Mouse (Mus musculus) liver, embryonic 16.5 days (tissue): ENCODE results near the gene Mapk6. TPM values are rescaled to one million over a fixed set of nuclear protein-coding genes. Genes with fewer than 3 reads are reported as not detected.

Experiments
- ATAC-seq: fragments of 200-750 bp; cut with Nextera tagmentation; 2 replicates; pipeline ENCODE4 v1.8.0; 2017; ENCODE audit warnings: low read depth, mild to moderate bottlenecking, moderate number of reproducible peaks, moderate library complexity
- H3K27ac ChIP-seq: fragments of 300-500 bp; sonication (generic); 2 replicates; pipeline ENCODE4 v1.5.1; 2014; ENCODE audit warnings: mild to moderate bottlenecking, low read length
- H3K27me3 ChIP-seq: fragments of 300-500 bp; sonication (generic); 2 replicates; pipeline ENCODE4 v1.6.1; 2014; ENCODE audit warnings: low read depth, low read length, mixed read lengths; ENCODE audit not compliant: control insufficient read depth, insufficient read depth
- H3K36me3 ChIP-seq: fragments of 300-500 bp; sonication (generic); 2 replicates; pipeline ENCODE4 v1.6.1; 2014; ENCODE audit warnings: mild to moderate bottlenecking; ENCODE audit not compliant: control insufficient read depth, insufficient read depth
- H3K4me1 ChIP-seq: fragments of 300-500 bp; sonication (generic); 2 replicates; pipeline ENCODE4 v1.6.1; 2014; ENCODE audit warnings: low read depth, low read length, mixed read lengths; ENCODE audit not compliant: control insufficient read depth
- H3K4me2 ChIP-seq: fragments of 300-500 bp; sonication (generic); 2 replicates; pipeline ENCODE4 v1.6.1; 2014; ENCODE audit warnings: low read depth, low read length, mixed read lengths
- H3K4me3 ChIP-seq: fragments of 300-500 bp; sonication (generic); 2 replicates; pipeline ENCODE4 v1.5.1; 2014; ENCODE audit warnings: low read depth, mild to moderate bottlenecking, low read length
- H3K9ac ChIP-seq: fragments of 300-500 bp; sonication (generic); 2 replicates; pipeline ENCODE4 v1.6.1; 2014; ENCODE audit warnings: low read depth, low read length
- H3K9me3 ChIP-seq: fragments of 300-500 bp; sonication (generic); replicated peaks from 2 replicates; pipeline ENCODE4 v1.6.1; 2016; ENCODE audit warnings: low read length; ENCODE audit not compliant: control insufficient read depth
- WGBS: fragments of 180-500 bp; shearing (Covaris S2); extraction: QIAGEN DNeasy Blood & Tissue Kit; methylation state at CpG from one replicate; pipeline ENCODE4 v1.1.7; 2014; ENCODE audit not compliant: insufficient replicate concordance; 5-methylcytosine and 5-hydroxymethylcytosine counted together
- polyA plus RNA-seq: library from polyadenylated mRNA; unstranded; fragments of >200 nt; fragmentation: Nextera tagmentation; extraction: Ambion mirVana; gene quantifications from 2 replicates; pipeline ENCODE4 v1.2.1, GENCODE M21; 2015

The Mapk6 gene
- polyA plus RNA-seq, 1 experiment from 2014 or later: 14.3 TPM

DNA sequence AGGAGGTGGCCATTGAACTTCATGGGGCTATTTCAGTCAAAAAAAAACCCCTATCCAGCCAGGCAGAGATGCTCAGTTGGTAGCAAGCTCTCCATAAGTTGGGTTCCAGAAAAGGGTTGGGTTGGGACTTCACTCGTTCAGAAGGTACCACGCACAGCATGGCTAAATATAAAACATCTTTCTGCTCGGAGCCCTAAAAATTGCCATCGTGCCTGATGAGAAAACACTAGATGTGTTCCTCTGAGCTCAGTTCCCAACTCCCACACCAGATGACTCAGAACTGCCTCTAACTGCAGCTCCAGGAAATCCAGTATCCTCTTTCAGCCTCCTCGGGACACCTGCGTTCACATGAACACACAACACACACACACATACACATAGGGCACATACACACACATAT, 71.8 kb downstream of the Mapk6 start:
- Histone ChIP-seq H3K4me1 (no peaks in the 10 kb centered on the region), H3K36me3 (no peaks in the 10 kb centered on the region), H3K27ac (no peak overlapping the region), H3K27me3 (no peaks in the 10 kb centered on the region), H3K4me2 (no peak overlapping the region), H3K4me3 (no peak overlapping the region), H3K9ac (no peak overlapping the region), H3K9me3 (no peaks in the 10 kb centered on the region)
- ATAC-seq: no peak
- WGBS: 69% methylated on average over 6 of the region's 6 CpGs

DNA sequence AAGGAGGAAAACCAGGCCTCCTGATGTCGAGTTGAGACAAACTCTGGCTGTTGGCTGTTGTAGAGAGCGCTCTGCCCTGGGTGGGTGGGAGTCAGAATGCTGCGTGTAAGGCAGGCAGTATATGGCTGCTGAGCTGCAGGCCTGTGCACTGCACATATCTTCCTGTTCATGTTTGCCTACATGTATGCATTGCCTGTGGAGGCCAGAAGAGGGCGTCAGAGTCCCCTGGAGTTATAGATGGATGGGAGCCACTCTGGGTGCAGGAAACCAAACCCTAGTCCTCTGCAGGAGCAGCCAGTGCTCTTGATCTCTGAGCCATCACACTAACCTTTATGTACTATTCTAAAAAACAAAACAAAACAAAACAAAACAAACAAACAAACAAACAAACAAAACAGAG, 75.4 kb downstream of the Mapk6 start:
- no peak overlapping the region for H3K4me2 ChIP-seq
- no peak overlapping the region for H3K9ac ChIP-seq
- no peaks in the 10 kb centered on the region for H3K9me3 ChIP-seq
- H3K27me3 ChIP-seq: no peaks in the 10 kb centered on the region
- no peaks in the 10 kb centered on the region for H3K4me1 ChIP-seq
- WGBS: 51% methylated on average over 4 of the region's 4 CpGs
- H3K4me3 ChIP-seq: no peak overlapping the region
- no peak for ATAC-seq
- no peak overlapping the region for H3K27ac ChIP-seq
- no peaks in the 10 kb centered on the region for H3K36me3 ChIP-seq

DNA sequence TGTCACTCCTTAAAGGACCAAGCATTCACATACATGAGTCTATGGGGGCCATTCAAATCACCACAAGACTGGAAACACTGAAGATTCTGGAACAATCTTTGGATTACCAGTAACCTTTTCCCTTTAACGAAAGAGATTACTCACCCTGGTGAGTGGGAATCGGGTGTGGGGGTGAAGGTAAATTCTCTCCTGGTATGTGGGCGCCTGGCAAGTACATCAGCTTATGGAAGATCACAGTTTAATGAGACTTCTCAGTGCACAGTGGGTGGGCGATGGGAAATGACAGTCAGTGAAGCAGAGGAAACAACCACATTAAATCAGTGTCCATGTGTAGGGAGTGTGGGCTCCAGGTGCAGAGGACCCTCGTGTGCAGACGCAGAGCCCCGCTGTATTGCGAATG, 79.0 kb downstream of the Mapk6 start:
- no peak for ATAC-seq
- WGBS: 74% methylated on average over 8 of the region's 8 CpGs
- H3K4me3 ChIP-seq: no peak overlapping the region
- no peaks in the 10 kb centered on the region for H3K4me1 ChIP-seq
- no peak overlapping the region for H3K27ac ChIP-seq
- no peaks in the 10 kb centered on the region for H3K9me3 ChIP-seq
- no peaks in the 10 kb centered on the region for H3K27me3 ChIP-seq
- H3K9ac ChIP-seq: no peak overlapping the region
- no peaks in the 10 kb centered on the region for H3K36me3 ChIP-seq
- no peak overlapping the region for H3K4me2 ChIP-seq

DNA sequence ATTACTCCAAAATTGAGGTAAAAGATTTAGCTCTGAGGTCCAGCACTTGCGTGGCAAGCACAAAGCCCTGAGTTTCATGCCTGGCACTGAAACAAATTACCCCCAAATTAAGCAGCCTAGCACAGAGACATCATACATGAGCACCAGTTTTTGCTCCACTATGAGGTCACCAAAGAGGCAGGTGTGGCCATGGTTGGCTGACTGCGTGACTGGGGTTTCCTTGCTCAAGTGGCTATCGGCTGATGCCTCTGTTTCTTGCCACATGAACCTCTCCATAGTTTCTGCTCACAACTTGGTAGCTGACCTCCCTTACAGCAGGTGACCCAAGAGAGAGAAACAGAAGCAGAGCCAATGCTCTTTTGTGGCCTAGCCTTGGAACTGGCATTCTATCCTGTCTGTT, 81.8 kb downstream of the Mapk6 start:
- H3K27ac ChIP-seq: no peak overlapping the region
- H3K36me3 ChIP-seq: no peaks in the 10 kb centered on the region
- no peak overlapping the region for H3K4me2 ChIP-seq
- no peak overlapping the region for H3K4me3 ChIP-seq
- ATAC-seq: no peak
- no peak overlapping the region for H3K9ac ChIP-seq
- H3K4me1 ChIP-seq: no peaks in the 10 kb centered on the region
- H3K9me3 ChIP-seq: no peaks in the 10 kb centered on the region
- H3K27me3 ChIP-seq: no peaks in the 10 kb centered on the region
- WGBS: 81% methylated on average over 3 of the region's 3 CpGs

DNA sequence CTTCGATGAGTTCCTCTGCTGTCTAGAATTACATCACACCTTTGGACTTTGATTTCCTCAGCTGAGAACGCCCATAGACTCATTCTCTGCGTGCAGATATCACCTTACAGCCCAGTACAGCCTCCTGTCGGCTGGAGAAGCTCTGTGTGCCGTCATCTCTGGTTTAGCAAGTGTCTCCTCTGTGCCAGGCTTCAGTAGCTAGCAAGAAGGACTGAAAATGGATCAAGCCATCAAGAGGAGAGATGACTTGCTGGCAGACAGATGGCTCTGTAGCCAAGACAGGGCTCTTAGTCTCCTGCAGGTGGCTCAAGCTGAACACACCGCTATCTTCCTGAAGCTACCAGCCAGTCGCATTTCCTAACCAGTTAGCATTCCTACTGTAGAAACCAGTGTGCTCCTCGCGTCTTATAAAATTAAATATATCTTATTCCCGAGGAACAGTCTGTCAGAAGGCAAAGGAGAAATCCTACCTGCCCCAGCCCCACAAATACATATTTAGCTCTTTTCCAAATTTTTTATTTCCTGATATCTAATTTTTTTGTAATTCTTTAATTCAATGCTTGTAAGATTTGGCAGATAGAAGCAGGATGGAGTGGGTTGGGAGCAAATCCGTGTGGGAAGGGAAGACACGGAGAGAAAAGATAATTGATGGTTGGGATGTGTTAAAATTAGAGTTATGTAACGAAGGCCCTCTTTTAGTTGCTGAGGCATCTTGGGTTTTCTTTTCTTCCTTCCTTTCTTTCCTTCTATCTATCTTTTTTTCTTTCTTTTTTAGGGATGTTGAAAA, 87.5 kb downstream of the Mapk6 start:
- Histone ChIP-seq H3K36me3 (no peaks in the 10 kb centered on the region), H3K4me2 (no peak overlapping the region), H3K4me3 (no peak overlapping the region), H3K9me3 (no peaks in the 10 kb centered on the region), H3K27ac (no peak overlapping the region), H3K27me3 (no peaks in the 10 kb centered on the region), H3K4me1 (no peaks in the 10 kb centered on the region), H3K9ac (no peak overlapping the region)
- WGBS: 52% methylated on average over 13 of the region's 13 CpGs
- ATAC-seq: no peak

DNA sequence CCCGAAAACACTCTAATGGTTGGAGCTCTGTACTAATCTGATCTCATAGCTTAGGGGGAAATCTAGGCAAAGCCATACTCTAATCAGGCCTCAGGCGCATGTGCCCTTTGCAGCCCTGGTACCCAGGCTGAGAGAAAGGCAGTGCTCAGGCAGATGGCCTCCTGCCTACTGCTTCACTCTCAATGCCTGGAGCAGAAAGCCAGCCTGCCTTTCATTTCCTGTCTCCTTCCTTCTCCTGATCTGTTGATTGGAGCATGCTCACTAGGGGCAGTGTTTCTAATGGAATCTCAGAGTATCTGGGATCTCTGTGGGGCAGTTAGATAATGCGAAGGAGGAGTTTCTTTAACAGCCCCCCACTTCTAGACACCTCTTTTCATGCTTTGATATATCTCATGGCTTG, 90.4 kb downstream of the Mapk6 start:
- Histone ChIP-seq H3K4me1 (no peaks in the 10 kb centered on the region), H3K9me3 (no peaks in the 10 kb centered on the region), H3K4me2 (no peak overlapping the region), H3K27ac (no peak overlapping the region), H3K27me3 (peaks cover 6% of the 10 kb centered on the region), H3K36me3 (no peaks in the 10 kb centered on the region), H3K9ac (no peak overlapping the region), H3K4me3 (no peak overlapping the region)
- 59% methylated on average over 3 of the region's 3 CpGs for WGBS
- ATAC-seq: no peak

Other genes with a start within 250 kb of the Mapk6 start
- 1.1 and 1.6 TPM in 2 replicates for gene Myo5c, start 178.0 kb downstream of the Mapk6 start, polyA plus RNA-seq
- 1.3 and 1.7 TPM in 2 replicates for gene Gnb5, start 103.7 kb downstream of the Mapk6 start, polyA plus RNA-seq
- not detected in 2 replicates for gene Bcl2l10, start 62.2 kb downstream of the Mapk6 start, polyA plus RNA-seq
- 13.2 TPM in 2 replicates for gene Leo1, start 31.5 kb upstream of the Mapk6 start, polyA plus RNA-seq
- 26.2 and 28.2 TPM in 2 replicates for gene Tmod3, start 149.7 kb upstream of the Mapk6 start, polyA plus RNA-seq
- gene Tmod2, start 201.3 kb upstream of the Mapk6 start, polyA plus RNA-seq: 0.14 and 0.28 TPM in 2 replicates
- 2.1 and 2.8 TPM in 2 replicates for gene Lysmd2, start 215.7 kb upstream of the Mapk6 start, polyA plus RNA-seq